Mouse (Mus musculus): ENCODE data around the gene Spock1.

The Spock1 gene

DNA sequence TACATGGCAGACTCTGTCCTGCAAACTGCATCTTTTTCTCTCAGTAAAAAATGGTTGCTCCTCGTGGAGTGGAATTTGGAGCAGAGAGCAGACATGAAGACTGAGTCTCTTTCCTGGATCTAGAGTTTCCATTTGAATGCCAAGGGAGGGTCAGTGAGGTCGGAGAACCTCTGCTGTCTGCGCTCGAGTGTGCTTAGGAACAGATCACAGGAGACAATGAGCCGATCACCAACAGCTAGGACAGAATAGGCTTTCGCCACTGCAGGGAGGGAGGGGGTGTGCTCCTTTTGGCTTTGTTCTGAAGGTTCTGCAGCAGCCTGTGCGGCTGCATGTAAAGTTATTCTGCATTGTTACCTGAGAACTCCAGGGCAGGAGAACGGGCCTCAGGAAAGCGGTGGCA, 49.6 kb downstream of the Spock1 start:
- no peak for DNase-seq (ENCODE audit: low spot score)

DNA sequence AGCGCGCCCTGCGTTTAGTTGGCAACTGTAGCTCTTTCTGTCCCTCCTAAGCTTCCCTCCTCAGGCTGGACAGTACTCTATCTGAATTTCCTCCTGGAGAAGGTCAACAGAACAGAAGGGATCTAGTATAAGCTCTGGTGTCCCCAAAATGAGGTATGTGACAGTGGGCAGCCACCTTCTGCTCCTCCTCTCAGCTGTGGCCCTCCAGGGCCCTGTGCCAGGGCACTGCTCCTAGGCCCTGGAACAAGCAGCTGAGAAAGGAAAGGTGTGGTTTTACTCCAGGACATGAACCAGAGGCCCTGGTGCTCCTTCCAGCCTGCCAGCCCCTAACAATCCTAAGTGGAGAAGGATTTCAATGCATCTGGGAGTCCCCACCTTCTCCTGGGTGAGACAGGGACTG, 51.1 kb downstream of the Spock1 start:
- no peak for DNase-seq (ENCODE audit: low spot score)

DNA sequence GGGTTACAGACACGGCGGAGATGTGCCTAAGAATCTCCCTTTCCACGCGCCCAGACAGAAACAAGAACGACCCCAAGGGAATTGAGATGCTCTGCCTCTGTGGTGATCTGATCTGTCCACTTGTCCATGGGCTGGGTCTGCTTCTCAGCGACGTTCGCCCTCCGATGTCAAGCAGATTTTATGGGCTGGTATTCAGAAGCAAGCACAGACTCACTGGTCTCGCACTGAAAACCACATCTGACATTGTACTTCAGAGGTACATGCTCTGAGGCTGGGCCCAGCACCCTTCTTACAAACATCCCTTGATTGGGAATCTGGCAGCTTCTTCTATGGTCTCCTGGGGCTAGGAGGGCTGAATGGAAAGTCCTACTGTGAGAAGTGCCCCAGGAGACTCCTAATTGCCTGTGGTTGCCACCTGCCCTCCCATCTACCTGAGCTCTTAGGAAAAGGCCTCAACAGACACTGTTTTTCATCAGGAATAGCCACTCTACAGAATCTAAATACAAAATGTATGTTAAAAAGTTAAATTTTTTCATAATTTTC, 51.8 kb downstream of the Spock1 start:
- no peak for DNase-seq (ENCODE audit: low spot score)

DNA sequence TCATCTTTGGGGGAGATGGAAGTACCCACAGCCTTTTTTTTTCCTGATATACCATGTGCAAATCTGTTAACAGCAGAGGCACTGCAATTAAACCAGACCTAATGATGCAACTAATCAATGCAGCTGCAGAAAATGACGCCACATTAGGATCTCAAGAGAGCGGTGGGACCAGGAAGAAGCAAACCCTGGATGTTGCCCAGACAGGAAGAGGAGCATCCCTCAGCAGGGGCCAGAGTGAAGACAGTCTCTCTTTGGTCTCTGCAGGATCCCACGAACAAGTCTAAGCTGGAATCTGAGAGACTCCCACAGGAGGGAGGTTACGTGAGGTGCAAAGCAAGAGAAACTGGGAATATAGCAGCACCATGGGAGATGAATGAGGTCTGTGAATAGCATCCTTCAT, 52.4 kb downstream of the Spock1 start:
- no peak for DNase-seq (ENCODE audit: low spot score)

DNA sequence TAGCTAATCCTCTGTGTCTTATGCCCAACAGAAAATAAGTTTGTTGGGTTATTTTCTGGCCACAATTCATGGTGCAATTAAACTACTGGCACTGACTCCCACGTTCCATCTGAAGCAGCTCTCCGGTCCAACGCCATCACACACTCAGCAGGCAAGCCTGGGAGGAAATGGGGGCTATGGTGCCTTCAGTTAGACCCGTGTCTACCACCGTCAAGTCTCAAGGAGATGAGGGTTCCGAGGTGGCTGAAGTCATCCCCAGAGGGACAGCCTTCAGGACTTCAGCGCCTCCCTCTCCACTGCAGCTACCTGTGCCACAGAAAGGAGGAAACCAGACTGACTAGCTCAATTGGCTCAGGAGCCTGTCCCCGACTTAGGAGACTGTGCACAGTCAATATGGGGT, 53.7 kb downstream of the Spock1 start:
- no peak for DNase-seq (ENCODE audit: low spot score)

DNA sequence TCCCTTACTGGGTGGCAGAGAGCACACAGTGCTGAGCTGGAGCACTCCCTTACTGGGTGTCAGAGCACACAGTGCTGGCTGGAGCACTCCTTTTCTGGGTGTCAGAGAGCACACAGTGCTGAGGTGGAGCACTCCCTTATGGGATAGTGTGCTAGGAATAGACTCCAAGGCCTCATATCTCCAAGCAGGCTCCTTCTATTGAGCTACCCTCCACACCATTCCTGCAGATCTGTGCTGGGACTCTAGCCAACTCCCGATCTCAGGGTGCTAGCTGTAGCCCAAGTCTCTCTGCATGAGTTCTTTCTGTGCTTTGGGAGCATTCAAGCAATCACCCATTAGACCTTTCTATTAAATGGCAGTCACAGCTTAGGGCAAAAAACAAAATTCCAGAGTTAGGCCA, 54.5 kb downstream of the Spock1 start:
- no peak for DNase-seq (ENCODE audit: low spot score)

DNA sequence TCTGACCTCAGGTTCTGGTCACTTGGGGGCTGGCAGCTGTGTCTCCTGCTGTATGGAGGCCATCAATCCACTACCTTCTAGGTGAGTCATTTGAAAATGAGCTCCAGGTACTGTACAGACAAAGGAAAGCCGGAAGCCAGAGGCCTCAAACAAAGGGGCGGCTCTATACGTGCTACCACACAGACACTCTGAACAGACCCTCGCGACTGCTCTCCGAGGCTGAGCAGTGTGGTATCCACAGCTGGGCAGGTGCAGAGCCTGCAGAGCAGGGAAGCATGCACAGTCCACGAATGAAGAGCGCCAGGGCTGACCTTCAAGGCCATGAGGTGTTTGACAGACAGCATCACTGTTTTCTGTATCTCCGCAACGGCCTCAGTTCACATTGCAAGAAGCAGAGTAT, 55.0 kb downstream of the Spock1 start:
- DNase-seq (ENCODE audit: low spot score): no peak

DNA sequence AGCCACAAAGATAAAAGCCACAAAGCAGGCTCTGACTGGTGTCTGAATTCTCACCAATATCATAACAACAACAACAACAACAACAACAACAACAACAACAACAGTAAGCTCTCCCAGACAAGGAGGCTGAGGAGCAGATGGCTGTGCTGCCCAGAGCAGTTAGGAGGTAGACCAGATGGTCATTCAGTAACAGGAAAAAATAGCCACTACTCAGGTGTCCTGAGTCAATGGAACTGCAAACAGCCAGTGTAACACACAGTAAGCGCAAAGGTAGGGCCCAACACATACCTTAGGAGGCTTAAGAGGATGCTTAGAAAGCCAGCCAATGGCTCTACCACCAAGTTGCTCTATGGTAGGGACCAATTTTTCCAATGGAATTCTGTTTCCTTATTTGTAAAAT, 59.2 kb downstream of the Spock1 start:
- no peak for DNase-seq (ENCODE audit: low spot score)

DNA sequence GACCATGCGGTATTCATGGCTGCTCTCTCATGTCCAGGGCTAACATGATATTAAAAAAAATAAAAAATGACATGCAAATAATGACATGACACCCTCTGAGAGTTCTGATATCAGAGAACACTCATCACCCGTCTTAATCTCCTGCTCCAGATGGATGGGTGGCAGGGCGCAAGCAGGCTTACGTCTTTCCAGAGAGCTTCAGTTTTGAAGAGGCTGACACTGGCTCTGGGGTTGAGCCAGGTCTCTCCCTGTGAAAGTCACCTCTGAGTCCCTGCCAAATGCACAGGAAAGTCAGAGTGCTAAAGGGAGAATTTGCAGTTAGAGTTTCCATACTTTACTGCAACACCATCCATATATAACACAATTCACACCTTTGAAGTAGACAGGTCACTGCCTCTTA, 61.0 kb downstream of the Spock1 start:
- DNase-seq (ENCODE audit: low spot score): no peak

DNA sequence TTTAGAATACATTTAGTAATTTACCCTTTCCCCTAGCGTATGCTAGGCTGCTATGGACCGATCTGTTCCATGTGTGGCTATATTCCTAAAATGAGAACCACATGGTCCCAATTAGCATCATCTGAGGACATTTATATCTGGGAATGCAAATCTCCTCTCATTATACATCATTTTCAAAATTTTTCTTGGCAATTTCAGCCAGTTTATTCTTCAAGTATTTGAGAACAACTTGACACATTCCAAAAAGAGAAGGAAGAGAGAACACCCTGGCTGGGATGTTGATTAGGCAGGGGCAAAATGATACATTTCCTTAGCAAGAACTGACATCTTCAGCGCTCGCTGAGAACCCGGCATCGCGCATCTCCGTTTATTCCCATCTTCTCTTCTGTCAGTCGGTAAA, 61.7 kb downstream of the Spock1 start:
- no peak for DNase-seq (ENCODE audit: low spot score)

DNA sequence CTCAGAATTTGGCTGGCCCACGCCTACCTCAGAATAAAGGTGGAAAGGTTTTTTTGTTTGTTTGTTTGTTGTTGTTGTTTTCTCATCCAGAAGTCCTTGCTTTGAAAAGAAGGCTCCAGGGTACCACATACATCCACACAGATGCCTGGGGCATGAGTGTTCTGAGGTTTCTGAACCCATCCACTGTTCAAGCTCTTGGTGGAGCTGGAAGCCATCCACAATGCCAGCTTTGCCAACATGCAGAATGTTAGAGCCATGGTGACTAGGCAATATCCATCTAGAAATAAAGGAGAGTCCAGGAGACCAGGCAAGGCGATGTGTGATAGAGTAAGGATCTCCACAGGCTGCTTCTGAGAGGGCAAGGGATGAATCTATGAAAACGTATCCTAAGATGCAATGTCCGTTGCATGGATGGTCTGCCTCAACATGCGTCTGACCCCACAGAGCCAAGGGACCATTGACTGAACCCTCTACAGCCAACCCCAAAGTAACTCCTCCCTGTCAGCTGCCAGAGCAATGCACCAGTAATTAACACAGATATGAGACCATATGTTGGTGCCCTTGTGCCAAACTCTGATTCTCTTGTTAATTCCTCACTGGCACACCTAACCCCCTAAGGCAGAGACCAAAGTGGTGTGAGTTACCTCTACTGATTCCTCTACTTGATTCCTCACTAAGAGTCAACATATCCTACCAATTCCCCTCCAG, 66.8 kb downstream of the Spock1 start:
- DNase-seq (ENCODE audit: low spot score): no peak

DNA sequence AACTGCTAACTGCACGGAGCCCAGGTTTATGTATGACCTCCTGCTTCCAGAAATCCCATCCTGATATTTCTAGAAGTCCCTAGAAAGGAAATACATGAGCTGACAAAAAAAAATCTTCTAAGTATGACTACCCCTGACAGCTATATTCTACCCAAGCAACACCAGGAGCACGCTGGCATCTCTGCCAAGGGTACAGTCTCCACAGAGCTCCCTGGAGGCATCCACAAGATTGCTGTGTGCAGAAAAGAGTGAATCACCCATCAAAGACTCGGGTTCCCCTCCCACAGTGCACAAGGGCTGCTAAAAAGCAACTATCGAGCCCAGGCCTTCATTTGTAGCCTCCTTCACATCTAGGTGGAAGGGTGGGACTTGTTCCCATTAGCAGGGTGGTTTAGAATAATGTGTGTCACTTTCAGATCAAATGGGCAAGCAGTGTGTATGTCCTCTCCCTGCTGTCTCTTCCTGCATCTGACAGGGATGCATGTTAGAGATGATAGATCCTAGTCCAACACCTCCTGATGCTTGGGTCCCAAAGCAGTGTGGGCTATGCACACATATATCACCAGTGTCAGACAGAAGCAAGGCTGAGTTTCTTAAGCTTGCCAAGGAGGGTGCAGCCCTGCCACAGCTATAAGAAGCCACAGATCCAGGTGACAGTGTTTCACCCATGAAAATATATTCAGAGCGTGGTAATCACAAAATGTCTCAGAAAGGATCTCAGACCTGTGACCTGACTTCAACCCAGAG, 70.3 kb downstream of the Spock1 start:
- no peak for DNase-seq (ENCODE audit: low spot score)

DNA sequence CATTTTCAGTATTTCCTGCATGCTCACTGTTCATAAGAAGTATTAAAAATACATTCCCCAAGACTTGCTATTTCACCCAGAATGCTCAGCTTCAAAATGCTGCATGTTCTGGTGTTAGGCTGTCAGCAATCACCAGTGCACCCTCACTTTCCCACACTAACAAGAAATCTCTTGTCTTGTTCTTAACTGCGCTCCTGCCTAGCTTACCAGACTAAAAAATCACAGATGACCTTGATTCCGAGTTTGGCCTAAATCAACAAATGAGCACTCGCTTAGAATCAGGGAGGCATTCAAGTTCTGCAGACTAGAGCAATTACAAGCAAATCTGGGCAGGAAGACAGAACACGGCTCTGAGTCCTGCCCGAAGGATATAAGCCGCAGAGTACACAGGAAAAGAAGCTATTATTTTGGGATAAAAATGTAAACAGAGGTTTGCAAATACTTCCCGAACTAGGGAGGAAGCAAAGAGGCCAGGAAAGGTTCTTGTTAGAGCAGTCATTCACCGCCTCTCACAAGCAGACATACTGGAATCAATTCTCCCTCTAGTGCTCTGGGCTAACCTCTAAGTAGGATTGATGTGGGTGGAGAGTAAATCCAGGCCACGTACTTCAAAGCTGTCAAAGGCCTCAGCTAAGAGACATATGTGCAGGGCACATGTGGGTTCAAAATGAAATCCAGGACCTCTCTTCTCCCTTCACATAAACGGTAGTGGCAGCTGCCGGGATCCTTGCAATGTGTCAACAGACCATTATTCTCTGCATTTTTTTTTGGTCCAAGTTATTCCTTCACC, 76.6 kb downstream of the Spock1 start:
- no peak for DNase-seq (ENCODE audit: low spot score)

DNA sequence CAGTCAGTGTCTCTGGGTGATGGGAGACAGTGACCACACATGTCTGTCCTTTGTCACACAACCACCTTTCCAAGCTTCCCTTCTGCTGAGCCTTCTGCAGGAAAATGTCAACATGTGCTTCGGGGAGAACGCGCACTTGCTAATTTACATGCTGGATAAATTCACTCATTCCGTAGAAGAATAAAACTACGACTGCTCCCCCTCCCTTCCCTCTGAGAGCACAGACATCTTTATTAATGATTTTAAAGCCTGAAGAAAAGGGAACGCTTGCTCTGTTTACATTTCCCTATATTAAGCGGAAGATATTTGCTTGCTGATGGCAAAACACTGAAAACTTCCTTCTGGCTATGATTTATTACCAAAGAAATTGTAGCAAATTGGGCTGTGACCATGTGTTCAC, 77.2 kb downstream of the Spock1 start:
- DNase-seq (ENCODE audit: low spot score): no peak

DNA sequence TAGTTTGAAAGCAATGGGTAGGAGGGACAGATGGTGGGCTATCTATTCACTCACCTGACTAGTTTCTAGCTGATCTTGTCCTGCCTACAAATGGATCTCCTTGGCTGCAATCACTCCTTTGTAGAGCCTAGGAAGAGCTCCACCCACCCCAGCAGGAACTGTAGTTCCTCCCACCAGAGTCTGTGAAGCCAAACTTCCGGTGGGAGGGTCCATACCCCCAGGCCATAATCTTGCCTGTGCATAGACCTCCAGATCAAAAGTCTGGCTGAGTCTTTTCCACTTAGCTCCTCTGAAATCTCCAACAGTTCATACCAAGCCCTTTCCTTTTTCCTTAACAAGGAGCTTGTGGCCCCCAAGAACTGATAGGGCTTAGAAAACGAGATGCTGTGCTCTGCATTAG, 78.0 kb downstream of the Spock1 start:
- no peak for DNase-seq (ENCODE audit: low spot score)

DNA sequence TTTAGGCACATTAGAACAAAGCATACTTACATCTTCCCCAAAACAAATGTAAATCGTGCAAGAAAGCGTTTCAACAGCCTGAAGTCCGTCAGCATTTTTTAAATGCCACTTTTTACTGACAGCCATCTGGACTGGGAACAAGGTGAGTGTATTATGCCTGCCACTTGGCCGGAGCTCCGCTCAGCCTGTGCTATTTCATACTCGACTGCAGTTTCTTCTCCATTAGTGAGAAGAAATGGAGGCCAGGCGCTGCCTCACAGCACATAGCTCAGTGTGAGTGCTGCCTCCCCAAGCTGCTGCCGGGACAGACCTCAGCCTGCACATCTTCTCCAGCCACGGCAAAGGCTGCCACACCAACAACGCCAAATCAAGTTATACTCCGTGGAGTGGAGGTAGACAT, 91.9 kb downstream of the Spock1 start:
- no peak for DNase-seq (ENCODE audit: low spot score)

DNA sequence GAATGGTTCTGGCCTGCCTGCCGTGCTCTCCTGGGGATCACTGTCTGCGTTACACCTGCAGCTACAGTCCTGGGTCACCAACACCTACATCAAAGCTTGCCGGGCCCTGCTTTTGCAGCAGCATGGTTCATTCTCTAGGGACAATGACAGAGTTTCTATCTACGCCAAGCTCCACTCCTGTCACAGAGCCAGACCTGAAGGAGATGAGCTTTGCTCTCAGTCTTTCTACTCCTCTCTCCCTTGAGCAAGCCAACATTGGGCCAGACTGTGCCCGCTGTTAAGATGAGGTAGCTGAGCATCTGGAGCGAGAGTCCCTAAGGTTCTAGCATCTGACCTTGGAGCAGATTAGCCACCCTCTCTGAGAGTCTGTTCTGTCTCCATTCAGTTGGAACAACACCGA, 95.5 kb downstream of the Spock1 start:
- DNase-seq (ENCODE audit: low spot score): no peak

DNA sequence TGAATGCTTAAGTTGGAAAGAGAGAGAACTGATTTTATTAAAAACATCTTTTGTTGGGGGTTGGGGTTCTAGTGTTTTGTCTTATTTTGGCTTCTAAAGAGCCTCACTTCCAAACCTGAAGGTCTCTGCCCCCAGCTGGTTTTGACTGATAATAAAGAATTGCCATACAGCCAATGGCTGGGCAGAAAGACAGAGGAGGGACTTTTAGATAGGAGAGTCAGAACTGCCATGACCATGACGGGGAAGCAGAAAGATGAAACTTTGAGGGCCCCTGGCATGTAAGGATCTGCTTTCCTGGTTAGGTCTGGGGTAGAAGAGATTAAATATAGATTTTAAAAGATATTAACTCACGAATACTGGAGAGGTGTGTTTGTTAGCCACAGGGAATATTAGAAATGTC, 96.9 kb downstream of the Spock1 start:
- no peak for DNase-seq (ENCODE audit: low spot score)

DNA sequence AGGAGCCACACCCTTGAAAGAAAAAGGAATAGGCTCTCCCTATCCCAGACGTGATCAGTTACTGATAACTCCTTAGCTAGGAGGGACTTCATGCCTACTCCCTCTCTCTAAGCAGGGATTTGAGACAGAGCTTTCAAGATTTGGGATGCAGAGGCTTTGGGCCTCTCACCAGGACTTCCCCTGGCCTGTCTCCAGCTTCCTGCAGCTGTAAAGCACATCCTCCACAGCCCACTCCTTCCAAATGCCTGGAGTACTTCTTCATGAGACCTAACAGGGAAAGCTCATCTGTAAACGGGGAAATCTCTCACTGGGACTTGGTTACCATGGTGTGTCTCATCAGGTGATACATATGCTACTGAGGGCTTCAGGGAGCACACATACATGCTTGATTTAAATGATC, 97.3 kb downstream of the Spock1 start:
- no peak for DNase-seq (ENCODE audit: low spot score)

DNA sequence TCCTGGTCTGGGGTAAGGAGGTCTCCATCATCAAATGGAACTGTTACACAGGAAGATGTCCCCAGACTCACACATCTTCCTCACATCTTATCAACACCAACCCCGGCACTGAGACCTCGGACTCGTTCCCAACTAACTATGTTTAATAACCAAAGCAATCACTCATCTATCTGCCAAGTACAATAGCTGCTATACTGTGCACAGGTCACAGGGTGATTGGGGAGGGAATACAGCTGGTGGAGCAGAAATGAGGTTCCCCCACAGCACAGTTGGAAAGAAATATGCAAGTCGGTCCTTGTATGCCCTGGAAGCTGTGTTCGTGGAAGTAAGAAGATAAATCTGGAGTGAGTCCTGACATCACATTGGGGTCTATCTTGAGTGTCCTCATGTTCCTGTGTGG, 98.0 kb downstream of the Spock1 start:
- DNase-seq (ENCODE audit: low spot score): no peak

DNA sequence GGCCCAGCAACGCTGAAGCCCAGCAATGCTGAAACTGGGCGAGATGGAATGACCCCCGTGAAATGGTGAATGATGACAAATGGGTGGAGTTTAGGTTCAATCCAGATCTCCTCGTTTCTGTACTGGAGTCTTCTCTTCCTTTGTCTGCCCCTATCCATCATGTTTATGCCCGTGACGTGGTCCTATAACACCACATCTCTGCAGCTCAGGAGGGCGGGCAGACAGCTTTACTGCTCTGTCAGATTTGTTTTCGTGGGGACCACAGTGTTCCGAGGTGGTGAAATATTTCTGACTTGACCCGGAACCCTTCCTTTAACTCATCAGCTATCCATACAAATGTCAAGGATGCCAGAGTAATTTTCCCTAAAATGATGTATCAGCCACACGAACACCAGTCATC, 98.5 kb downstream of the Spock1 start:
- no peak for DNase-seq (ENCODE audit: low spot score)

DNA sequence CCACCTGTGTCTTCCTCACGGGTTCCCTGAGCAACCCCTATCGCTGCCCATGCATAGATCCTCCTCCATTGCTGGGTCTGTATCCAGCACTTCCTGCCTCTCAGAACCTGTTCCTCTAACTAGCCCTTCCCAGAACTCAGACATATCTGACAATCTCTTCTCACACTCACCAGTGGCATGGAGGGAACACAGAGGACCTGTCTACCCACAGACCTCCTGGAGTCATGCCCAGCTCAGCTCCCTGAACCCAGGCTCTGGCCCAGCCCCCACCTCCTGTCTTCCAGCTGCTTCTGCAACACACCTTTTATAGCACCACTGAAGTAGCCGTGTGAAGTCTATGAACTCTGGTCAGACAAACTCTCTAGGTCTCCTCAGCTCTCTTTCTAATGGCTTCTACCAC, 101.3 kb downstream of the Spock1 start:
- no peak for DNase-seq (ENCODE audit: low spot score)

DNA sequence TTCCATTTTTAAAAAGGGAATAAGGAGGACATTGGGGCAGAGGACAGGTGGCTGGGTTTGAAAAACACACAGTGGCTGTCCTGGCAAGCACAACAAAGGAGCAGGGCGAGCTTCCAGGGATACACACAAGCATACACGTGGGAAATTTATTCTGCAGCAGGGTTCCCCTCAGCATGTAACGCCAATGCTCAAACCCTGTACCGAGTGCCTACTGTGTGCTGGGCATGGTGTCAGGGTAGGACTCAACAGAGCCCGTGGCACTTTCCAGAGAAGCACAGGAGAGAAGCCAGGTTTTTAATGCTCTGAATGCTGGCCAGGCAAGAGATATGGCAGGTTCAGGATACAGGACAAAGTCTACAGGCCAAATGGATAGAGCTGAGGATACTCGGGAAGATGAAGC, 101.8 kb downstream of the Spock1 start:
- no peak for DNase-seq (ENCODE audit: low spot score)
